Mouse (Mus musculus) neural tube, embryonic 12.5 days (tissue): ENCODE data around the gene Aadat. TPM values are rescaled to one million over a fixed set of nuclear protein-coding genes. Genes with fewer than 3 reads are reported as not detected.
"Not testable (repeated sequence)": the region's sequence is repeated elsewhere in the genome, so short reads cannot be mapped to it uniquely, and the experiment has no call there.

ENCODE experiments used
- ATAC-seq: fragments of 200-750 bp; cut with Nextera tagmentation; 2 replicates; pipeline ENCODE4 v1.8.0; 2017; ENCODE audit warnings: low read depth, mild to moderate bottlenecking, moderate TSS enrichment, moderate library complexity; ENCODE audit not compliant: low FRiP score
- H3K27ac ChIP-seq: fragments of 300-500 bp; sonication (generic); 2 replicates; pipeline ENCODE4 v1.5.1; 2016
- H3K27me3 ChIP-seq: fragments of 300-500 bp; sonication (generic); replicated peaks from 2 replicates; pipeline ENCODE4 v1.6.1; 2016; ENCODE audit warnings: mild to moderate bottlenecking
- H3K36me3 ChIP-seq: fragments of 300-500 bp; sonication (generic); 2 replicates; pipeline ENCODE4 v1.6.1; 2016; ENCODE audit warnings: mild to moderate bottlenecking
- H3K4me1 ChIP-seq: fragments of 300-500 bp; sonication (generic); 2 replicates; pipeline ENCODE4 v1.6.1; 2016
- H3K4me2 ChIP-seq: fragments of 300-500 bp; sonication (generic); replicated peaks from 2 replicates; pipeline ENCODE4 v1.6.1; 2016; ENCODE audit warnings: mild to moderate bottlenecking
- H3K4me3 ChIP-seq: fragments of 300-500 bp; sonication (generic); 2 replicates; pipeline ENCODE4 v1.5.1; 2016
- H3K9ac ChIP-seq: fragments of 300-500 bp; sonication (generic); 2 replicates; pipeline ENCODE4 v1.6.1; 2016; ENCODE audit warnings: mild to moderate bottlenecking
- H3K9me3 ChIP-seq: fragments of 300-500 bp; sonication (generic); 2 replicates; pipeline ENCODE4 v1.6.1; 2016; ENCODE audit warnings: mild to moderate bottlenecking
- WGBS: fragments of 180-500 bp; shearing (Covaris S2); methylation state at CpG from one replicate; pipeline ENCODE4 v1.1.7; 2016; 5-methylcytosine and 5-hydroxymethylcytosine counted together
- polyA plus RNA-seq: library from polyadenylated mRNA; unstranded; fragments of >200 nt; fragmentation: Nextera tagmentation; extraction: Ambion mirVana; gene quantifications from 2 replicates; pipeline ENCODE4 v1.2.1, GENCODE M21; 2016

Gene Aadat
- polyA plus RNA-seq, 1 experiment from 2014 or later, result 1.3 TPM

GRCm38 (mm10) chr8:60583369-60583768 lies 77.6 kb downstream of the Aadat start:
- 81% methylated on average over 2 of the region's 2 CpGs for WGBS
- Histone ChIP-seq H3K4me3 (no peak overlapping the region), H3K9ac (no peak overlapping the region), H3K27ac (no peak overlapping the region), H3K4me1 (no peaks in the 10 kb centered on the region), H3K9me3 (no peaks in the 10 kb centered on the region), H3K36me3 (no peaks in the 10 kb centered on the region), H3K27me3 (no peaks in the 10 kb centered on the region), H3K4me2 (no peak overlapping the region)
- ATAC-seq, result no peak

GRCm38 (mm10) chr8:60591352-60592105 lies 85.8 kb downstream of the Aadat start:
- H3K9me3 ChIP-seq, H3K4me2 ChIP-seq, H3K36me3 ChIP-seq, H3K27me3 ChIP-seq, H3K4me3 ChIP-seq, H3K27ac ChIP-seq, H3K9ac ChIP-seq, H3K4me1 ChIP-seq, ATAC-seq: not testable (repeated sequence)
- WGBS, result 87% methylated on average over 29 of the region's 29 CpGs

GRCm38 (mm10) chr8:60594761-60595160 lies 89.0 kb downstream of the Aadat start:
- Histone ChIP-seq H3K27ac (no peak overlapping the region), H3K36me3 (no peaks in the 10 kb centered on the region)
- 68% methylated on average over 3 of the region's 3 CpGs for WGBS

More at GRCm38 (mm10) chr8:60594761-60595160, 89.0 kb downstream of the Aadat start:
- no peak overlapping the region for H3K4me2 ChIP-seq
- ATAC-seq, result no peak
- H3K4me3 ChIP-seq, result no peak overlapping the region
- H3K27me3 ChIP-seq, result no peaks in the 10 kb centered on the region
- H3K4me1 ChIP-seq, result no peaks in the 10 kb centered on the region
- H3K9me3 ChIP-seq, result no peaks in the 10 kb centered on the region
- H3K9ac ChIP-seq, result no peak overlapping the region

Other genes starting within 250 kb of the Aadat start
- gene Gm10283, start 2.7 kb upstream of the Aadat start, polyA plus RNA-seq, result not detected in 2 replicates
- gene Mfap3l, start 126.9 kb downstream of the Aadat start, polyA plus RNA-seq, result 3.0 and 3.3 TPM in 2 replicates